Mouse (Mus musculus): Measurements from ENCODE around the gene Klf14. TPM values are rescaled to one million over a fixed set of nuclear protein-coding genes. Genes with fewer than 3 reads are reported as not detected.

The Klf14 gene
- 1.3 and 1.5 TPM in 2 replicates for polyA plus RNA-seq (2015; fragmentation: Nextera tagmentation; extraction: Ambion mirVana)

DNA sequence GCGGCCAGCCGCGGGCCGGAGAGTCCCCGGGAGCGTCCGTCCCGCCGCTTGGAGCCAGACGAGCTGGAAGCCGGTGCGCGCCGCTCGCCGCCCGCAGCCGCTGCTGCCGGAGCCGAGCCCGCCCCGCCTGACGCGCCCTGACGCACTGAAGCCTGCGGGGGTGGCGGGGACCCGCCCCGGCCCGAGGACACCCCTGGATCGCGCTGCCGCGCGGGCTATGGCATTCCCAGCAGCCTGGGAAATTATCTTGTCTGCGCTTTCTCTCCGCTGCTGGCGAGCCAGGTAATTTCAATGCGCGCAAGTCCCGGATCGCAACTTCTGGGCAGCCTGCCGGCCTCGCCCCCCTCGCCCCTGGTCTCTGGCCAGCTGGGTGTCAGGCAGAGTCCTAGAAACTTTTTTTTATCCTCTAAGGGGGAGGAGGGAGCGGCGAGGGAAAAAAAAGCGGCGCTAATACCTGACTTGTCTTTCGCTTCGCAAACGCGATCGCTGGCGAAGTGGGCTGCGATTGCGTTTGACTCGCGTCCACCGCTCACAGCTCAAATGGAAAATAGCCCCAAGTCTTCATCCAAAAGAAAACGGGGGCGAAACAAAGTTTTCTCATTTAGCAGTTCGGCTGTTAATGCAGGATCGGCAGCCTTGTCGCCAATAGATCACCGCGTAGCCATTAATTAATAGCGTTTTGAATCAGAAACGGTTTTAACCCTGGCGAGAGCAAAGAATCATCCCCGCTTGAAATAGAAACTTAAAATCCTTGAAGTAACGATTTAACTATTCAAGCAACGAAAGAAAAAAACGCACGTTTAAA lies at the start of gene Klf14:
Gene Klf14 (minus strand): TSS at position 343 of the 805 bp plus-strand sequence.

GRCm38 (mm10) chr6:30915473-30915872 lies 43.4 kb downstream of the Klf14 start, which contains the start of gene Tsga13:
Gene Tsga13 (minus strand): TSS chr6:30915573.

Other genes with a start within 250 kb of the Klf14 start
- gene Mest, start 235.5 kb downstream of the Klf14 start, polyA plus RNA-seq (2015; fragmentation: Nextera tagmentation; extraction: Ambion mirVana), result 181 and 191 TPM in 2 replicates
- 16.3 and 18.2 TPM in 2 replicates for gene Copg2, start 62.3 kb downstream of the Klf14 start, polyA plus RNA-seq (2015; fragmentation: Nextera tagmentation; extraction: Ambion mirVana)
- 0.18 TPM in 1 of 2 replicates, not detected in the other for gene Tsga13, start 43.5 kb downstream of the Klf14 start, polyA plus RNA-seq (2015; fragmentation: Nextera tagmentation; extraction: Ambion mirVana)